Mouse (Mus musculus) olfactory bulb, adult 2 months (tissue): ENCODE measurements around the gene Gm20696.

ENCODE experiments used
- CTCF ChIP-seq: fragments of 200-500 bp; IDR thresholded peaks from 2 replicates; pipeline ENCODE4 v1.5.1; 2012; ENCODE audit warnings: low read depth, mild to moderate bottlenecking, low read length, moderate library complexity; ENCODE audit not compliant: insufficient read depth
- POLR2A ChIP-seq: fragments of 200-500 bp; IDR thresholded peaks from 2 replicates; pipeline ENCODE4 v1.6.1; 2012; ENCODE audit warnings: mild to moderate bottlenecking, low read depth, low read length, moderate library complexity; ENCODE audit not compliant: insufficient read depth

DNA sequence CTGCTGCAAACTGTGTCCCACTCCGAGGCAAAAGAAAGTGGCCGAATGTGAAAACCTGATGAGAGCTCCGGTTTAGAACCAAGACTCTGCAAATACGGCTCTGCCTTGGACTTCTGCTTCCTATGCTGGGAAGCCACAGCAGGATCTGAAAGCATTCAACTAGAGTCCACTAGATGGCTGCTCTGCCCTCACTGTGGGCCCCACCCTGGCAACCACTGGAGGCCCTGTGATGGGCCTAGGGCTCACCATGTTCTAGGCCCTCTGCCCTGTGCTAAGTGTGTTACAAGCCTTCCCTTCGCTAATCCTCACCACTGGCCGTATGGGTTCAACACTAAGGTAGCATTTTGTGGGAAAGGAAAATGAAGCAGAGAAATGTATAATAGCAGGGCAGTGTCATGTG, 164.3 kb downstream of the Gm20696 start:
- TF ChIP-seq POLR2A (no peak), CTCF (no peak)
